Mouse (Mus musculus) heart, postnatal 10 days (tissue): ENCODE data around the gene Dusp12. TPM values are rescaled to one million over a fixed set of nuclear protein-coding genes. Genes with fewer than 3 reads are reported as not detected.

ENCODE experiments used
- total RNA-seq, 2 experiments: library from RNA; stranded (reverse); gene quantifications; 2 replicates each; pipeline ENCODE4 v1.2.3; 2021

Dusp12 gene
- total RNA-seq, 2 experiments from 2014 or later, result 8.7 to 13.1 TPM

Other genes with a start within 250 kb of the Dusp12 start
- 10 to 100 TPM; 23.4 to 26.6 TPM for gene Olfml2b, start 241.0 kb downstream of the Dusp12 start, total RNA-seq
- gene Atf6, start 17.8 kb downstream of the Dusp12 start, total RNA-seq, result 10 to 100 TPM; 52.5 to 54.4 TPM
- gene Gm26620, start 475 bp downstream of the Dusp12 start, total RNA-seq, result under 1 TPM; 0.55 to 0.67 TPM
- gene Fcrlb, start 27.4 kb upstream of the Dusp12 start, total RNA-seq, result not detected
- 1 to 10 TPM in 1 of 2 experiments, under 1 TPM in 1; 0.57 to 1.6 TPM for gene Fcrla, start 42.0 kb upstream of the Dusp12 start, total RNA-seq
- gene Fcgr2b, start 91.0 kb upstream of the Dusp12 start, total RNA-seq, result 1 to 10 TPM; 3.1 to 3.9 TPM
- gene Fcgr4, start 133.4 kb upstream of the Dusp12 start, total RNA-seq, result not detected
- gene Fcgr3, start 179.4 kb upstream of the Dusp12 start, total RNA-seq, result 1 to 10 TPM; 7.4 to 8.9 TPM
- gene Cfap126, start 228.4 kb upstream of the Dusp12 start, total RNA-seq, result 1 to 10 TPM in 1 of 2 experiments, under 1 TPM in 1; 0.67 to 1.6 TPM